Mouse (Mus musculus): ENCODE measurements around the gene Cdc42se2.

GRCm38 (mm10) chr11:54733546-54733945 lies 53.9 kb downstream of the Cdc42se2 start:
- no peak for TF ChIP-seq CTCF (IDR thresholded peaks at IDR 0.05; ENCODE audit: low read depth, low read length)
- TF ChIP-seq POLR2A (IDR thresholded peaks at IDR 0.05; ENCODE audit: extremely low read depth, insufficient read depth, low read length) = no peak
